Mouse (Mus musculus) left cerebral cortex, postnatal 10 days (tissue): ENCODE data around the gene Slc25a39. TPM values are rescaled to one million over a fixed set of nuclear protein-coding genes. Genes with fewer than 3 reads are reported as not detected.

Experiments
- DNase-seq, 2 experiments: peaks; one replicate each; pipeline ENCODE4 v3.0.0; 2021 to 2022; ENCODE audit warnings: low spot score in 2 of 2, mixed read lengths in 1 of 2; ENCODE audit errors: extremely low spot score in 1 of 2
- intact Hi-C: fragments of 180-260 bp; cut with DNase I; formaldehyde crosslinking; loops from one replicate; pipeline ENCODE4 v1.15.1; 2025
- total RNA-seq, 2 experiments: library from RNA; stranded (reverse); gene quantifications; 2 replicates each; pipeline ENCODE4 v1.2.3; 2021

Gene Slc25a39
- total RNA-seq, 2 experiments from 2014 or later: 64.8 to 66.7 TPM

DNA sequence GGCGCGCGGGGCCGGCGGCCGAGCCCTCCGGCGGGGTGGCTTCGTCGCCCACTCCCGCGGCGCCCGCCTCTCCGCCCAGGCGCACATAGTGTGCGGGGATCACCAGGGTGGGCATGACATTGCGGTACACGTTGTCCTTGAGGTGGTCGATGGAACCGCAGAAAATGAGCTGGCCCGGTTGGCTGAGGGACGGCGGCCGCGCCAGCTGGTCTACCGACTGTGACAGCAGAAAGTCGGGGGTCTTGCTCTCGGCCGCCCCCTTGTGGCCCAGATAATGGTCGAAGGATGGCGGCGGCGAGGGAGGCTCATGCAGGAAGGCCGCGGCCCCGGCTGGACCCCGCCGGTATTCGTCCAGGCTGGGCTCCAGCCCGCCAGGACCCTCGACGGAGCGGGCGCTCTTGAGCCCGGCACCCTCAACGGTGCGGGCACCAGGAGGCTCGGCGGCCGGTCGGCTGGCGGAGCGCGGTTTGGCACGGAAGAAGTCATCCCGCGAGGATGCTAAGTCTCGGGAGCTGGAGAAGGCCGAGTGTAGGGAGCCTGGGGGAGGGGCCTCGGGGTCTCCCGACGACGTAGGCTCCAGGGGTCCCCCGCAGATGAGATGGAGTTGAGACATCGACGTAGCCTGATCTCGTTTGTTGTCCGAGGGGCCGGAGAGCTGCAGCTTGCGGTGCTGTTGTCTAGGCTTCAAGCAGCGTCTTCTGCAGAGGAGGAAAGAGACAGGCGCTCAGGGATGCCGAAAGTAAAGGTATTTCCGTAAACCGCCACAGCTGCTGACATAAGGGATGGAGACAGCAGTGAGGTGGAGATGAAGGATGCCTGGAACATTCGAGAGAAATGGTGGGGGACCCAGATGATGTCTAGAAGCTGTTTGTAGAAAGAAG lies 30.7 kb upstream of the Slc25a39 start:
- intact Hi-C loops: loop anchor here (5.0 kb wide), 1 partner anchor 36 kb away; no protein-coding TSS in a partner anchor

GRCm38 (mm10) chr11:102437120-102438061 lies 29.6 kb upstream of the Slc25a39 start:
- peak in 1 of 2 experiments; percentile 84 for DNase-seq
- intact Hi-C loops: loop anchor here (5.0 kb wide), 1 partner anchor 35 kb away; no protein-coding TSS in a partner anchor

More for the DNA sequence above, 30.7 kb upstream of the Slc25a39 start:
- DNase-seq: peak; percentile 79 to 91

DNA sequence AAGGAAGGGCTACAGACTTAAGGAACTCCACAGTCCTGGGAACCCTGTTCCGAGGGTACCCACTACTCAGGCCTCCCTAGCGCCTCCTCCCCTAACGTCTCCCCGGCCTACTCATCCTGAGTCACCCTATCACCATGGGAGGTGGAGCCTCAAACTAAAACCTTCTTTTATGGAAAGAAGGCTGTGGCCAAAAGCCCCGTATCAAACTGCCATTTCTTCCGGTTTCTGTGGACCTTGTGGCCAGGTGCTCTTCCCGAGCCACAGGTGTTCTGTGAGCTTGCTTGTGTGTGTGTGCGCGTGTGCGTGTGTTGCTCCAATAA lies 28.7 kb upstream of the Slc25a39 start:
- no peak for DNase-seq
- intact Hi-C loops: loop anchor here (5.0 kb wide), 1 partner anchor 34 kb away; no protein-coding TSS in a partner anchor

- DNase-seq: peak in 1 of 2 experiments; percentile 70
- intact Hi-C loops: loop anchor here (5.0 kb wide), 1 partner anchor 34 kb away; no protein-coding TSS in a partner anchor
Observed at GRCm38 (mm10) chr11:102435754-102436470, 28.2 kb upstream of the Slc25a39 start.

DNA sequence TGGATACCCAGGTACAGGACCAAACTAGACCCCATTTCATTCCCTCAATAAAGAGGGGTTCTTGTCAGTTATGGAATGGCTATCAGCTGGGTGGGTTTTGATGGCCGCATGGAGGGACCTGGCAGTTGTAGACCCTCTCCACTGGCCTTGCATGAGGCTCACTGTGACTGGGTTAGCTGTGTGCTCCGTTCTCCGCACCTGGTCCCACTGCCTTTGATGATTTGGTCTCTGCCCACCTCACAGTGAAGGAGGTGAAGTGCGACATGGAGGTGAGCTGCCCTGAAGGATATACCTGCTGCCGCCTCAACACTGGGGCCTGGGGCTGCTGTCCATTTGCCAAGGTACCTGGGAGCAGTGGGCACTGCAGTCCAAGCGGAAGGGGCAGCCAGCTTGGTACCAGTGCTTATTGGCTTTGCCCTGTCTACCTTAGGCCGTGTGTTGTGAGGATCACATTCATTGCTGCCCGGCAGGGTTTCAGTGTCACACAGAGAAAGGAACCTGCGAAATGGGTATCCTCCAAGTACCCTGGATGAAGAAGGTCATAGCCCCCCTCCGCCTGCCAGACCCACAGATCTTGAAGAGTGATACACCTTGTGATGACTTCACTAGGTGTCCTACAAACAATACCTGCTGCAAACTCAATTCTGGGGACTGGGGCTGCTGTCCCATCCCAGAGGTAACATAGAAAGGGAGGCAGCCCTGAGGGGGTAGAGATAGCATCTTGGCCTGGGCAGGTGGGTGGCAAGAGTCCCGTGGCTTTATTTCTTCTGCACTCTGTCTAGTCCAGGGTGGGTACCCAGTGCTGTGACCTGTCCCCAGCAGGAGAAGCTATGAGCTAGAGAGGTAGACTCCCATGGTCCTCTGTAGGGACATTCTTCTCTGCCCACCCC lies 27.3 kb upstream of the Slc25a39 start:
- DNase-seq: peak in 1 of 2 experiments; percentile 42
- intact Hi-C loops: loop anchor here (5.0 kb wide), 1 partner anchor 33 kb away; no protein-coding TSS in a partner anchor

GRCm38 (mm10) chr11:102434406-102434805 lies 26.7 kb upstream of the Slc25a39 start:
- intact Hi-C loops: no loop called here
- peak; percentile 86 to 89 for DNase-seq

GRCm38 (mm10) chr11:102433866-102434265 lies 26.1 kb upstream of the Slc25a39 start:
- peak in 1 of 2 experiments; percentile 27 for DNase-seq
- intact Hi-C loops: no loop called here

GRCm38 (mm10) chr11:102432896-102433295 lies 25.1 kb upstream of the Slc25a39 start:
- intact Hi-C loops: no loop called here
- DNase-seq: peak in 1 of 2 experiments; percentile 44

DNA sequence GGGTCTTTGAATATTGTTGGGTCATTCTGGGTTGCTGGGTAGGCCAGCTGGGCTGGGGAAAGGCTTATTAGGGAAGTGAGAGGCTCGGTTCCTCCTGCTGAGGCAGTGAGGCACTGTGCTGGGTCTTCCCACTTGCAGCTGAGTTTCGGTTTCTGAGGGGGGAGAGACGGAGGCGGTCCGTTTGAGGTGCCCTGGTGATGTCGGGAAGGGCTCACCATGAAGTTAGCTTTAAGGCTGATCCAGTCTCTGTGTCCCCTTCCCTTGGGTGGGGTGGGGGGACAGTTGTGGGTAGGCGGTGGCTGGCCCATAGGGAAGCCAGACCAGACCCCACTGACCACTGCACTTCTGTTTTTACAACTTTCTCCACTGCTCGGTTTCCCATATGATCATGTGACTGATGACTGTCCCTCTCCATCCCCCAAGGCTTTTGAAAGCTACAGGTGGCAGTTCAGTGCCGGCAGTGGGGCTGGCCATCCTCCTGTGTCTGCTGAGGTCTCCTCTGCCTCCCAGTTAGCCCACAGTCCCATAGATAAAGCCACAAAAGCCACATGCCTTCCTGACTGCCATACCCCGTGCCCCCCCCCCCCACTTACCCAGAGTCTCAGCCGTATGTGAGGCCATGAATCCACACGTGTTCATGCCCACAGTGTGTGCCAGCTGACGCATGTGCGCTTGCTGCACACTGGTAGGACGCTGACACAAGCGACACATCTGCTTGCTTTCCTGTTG lies 24.5 kb upstream of the Slc25a39 start:
- intact Hi-C loops: no loop called here
- DNase-seq: peak in 1 of 2 experiments; percentile 45

DNA sequence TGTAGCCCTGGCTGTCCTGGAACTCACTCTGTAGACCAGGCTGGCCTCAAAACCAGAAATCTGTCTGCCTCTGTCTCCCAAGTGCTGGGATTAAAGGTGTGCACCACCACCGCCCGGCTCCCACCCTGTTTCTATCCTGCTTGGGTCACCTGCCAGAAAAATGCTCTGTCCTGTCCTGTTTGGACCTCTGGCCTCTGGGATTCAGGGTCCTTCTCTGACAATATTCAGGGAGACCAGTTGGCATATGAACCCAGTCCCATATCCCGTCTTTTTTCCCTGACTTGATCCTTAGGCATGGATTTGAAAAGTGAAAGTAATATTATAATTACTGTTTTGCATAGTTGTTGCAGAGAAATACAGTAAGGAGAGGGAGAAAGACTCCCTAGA lies 24.0 kb upstream of the Slc25a39 start:
- peak in 1 of 2 experiments; percentile 29 for DNase-seq
- intact Hi-C loops: loop anchor here (2.0 kb wide), 1 partner anchor 123 kb away; no protein-coding TSS in a partner anchor

DNA sequence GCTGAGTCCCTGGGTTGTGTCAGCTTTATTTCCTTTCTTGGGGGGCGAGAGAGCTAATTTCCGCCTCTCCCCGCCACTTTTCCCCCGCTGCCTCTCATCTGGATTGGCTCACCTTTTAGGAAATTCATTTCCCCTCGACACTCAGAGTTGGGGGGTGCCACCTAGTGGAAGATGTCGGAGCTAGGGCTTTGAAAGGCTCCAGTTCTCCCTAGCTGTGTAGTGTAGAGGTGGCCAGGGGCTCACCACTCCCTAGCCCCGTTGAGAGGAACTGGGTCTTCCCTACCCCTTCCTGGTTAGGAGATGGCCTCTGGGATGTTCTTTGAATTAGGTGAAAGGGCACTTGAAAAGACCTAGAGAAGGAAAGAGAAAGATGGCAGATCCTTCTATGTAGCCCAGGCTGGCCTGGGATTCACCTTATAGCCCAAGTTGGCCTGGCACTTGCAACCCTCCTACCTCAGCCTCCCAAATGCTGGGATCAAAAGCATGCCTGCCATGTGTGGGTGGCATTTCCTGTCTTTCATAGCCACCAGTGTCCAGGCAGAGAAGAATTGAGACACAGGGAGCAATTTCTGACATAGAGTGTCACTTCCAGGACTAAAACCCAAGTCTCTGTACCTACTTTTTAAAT lies 23.4 kb upstream of the Slc25a39 start:
- DNase-seq: peak in 1 of 2 experiments; percentile 83

DNA sequence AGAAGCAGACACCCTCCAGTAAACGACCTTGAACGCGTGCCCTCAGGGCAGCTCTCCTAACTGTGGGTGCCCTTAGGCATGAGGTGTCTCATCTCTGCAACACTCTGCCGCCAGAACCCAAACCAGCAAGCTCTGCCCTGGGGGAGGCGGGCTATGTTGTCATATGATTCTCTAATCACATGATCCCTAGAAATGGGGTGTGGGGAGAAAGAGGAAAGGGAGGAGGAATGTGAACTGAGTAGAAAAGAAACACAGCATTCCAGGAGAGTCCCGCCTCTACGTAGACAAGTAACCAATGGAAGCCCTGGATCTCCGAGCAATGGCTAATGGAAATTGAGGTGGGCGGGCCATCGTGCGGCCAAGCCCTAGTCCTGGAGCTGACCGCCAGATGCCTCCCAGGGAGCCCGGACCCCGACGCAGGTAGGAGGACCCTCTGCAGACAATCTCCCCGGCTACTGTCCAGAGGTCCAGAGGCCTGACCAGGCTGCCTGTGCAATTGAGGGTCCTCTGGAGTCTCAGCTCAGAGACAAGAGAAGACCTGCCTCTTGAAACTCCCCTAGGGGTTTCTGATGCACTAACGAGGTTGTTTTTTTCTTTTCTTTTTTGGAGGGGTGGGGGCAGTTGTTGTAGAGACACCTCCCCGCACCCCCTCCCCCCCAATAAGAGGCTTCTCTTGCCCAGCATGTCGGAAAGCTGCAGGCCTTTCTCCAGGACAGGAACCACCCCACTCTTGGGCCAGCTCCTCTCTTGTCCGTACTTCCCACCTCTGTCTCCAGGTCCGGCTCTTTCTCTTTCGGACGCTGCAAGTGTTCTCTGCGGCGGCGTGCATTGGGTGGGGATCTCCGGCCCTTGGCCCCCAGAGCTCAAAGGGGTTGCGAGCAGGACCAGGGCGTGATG lies 22.6 kb upstream of the Slc25a39 start, which contains the start of gene Grn:
TSS of gene Grn (plus strand) at position 195 of the 897 bp plus-strand sequence.
- intact Hi-C loops: loop anchor here (2.0 kb wide), 1 partner anchor 122 kb away; no protein-coding TSS in a partner anchor
- peak; percentile 92 to 94 for DNase-seq

More for the DNA sequence above, 23.4 kb upstream of the Slc25a39 start:
- intact Hi-C loops: loop anchor here (2.0 kb wide), 1 partner anchor 122 kb away; no protein-coding TSS in a partner anchor

GRCm38 (mm10) chr11:102429551-102429950 lies 21.8 kb upstream of the Slc25a39 start:
- intact Hi-C loops: no loop called here

GRCm38 (mm10) chr11:102428981-102429540 lies 21.3 kb upstream of the Slc25a39 start:
- DNase-seq: peak in 1 of 2 experiments; percentile 13
- intact Hi-C loops: no loop called here

More at GRCm38 (mm10) chr11:102429551-102429950, 21.8 kb upstream of the Slc25a39 start:
- DNase-seq: peak in 1 of 2 experiments; percentile 10
